Mouse (Mus musculus) cerebellum, adult 2 months (tissue): ENCODE data around the gene Gm47429.

Experiments used
- CTCF ChIP-seq: fragments of 200-500 bp; IDR thresholded peaks from 2 replicates; pipeline ENCODE4 v1.5.1; 2011; ENCODE audit warnings: low read depth, mild to moderate bottlenecking, control low read depth, low read length, moderate library complexity, borderline replicate concordance; ENCODE audit not compliant: insufficient read depth
- POLR2A ChIP-seq: fragments of 200-500 bp; IDR thresholded peaks from 2 replicates; pipeline ENCODE4 v1.6.1; 2011; ENCODE audit warnings: low read length, control low read depth, borderline replicate concordance; ENCODE audit not compliant: insufficient read depth

DNA sequence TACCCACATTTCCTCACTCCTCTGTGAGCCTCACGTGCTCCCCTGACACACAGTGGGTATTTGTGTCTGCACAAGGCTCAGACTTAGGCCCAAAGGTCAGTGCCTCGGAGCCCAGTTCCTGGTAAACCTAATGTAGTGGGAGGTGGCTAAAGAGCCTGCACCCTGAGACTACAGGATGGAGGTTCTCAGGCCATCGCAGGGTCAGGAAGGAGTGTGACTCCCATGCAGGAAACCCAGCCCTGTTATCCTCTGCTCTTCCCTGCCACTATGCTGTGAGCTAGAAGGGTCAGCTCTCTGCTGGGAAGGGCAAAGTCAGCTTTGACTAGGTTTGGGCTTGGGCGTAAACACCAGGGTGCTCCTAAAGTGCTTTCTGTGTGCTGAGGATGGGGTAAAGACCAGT, 17.0 kb downstream of the Gm47429 start:
- TF ChIP-seq CTCF (no peak), POLR2A (no peak)
